Mouse (Mus musculus) right cerebral cortex, postnatal 36 days (tissue): ENCODE measurements around the gene Arcn1.
A peak's percentile ranks its signal among the peaks of the same experiment; 100 is the strongest.
"Not testable (repeated sequence)": the region's sequence is repeated elsewhere in the genome, so short reads cannot be mapped to it uniquely, and the experiment has no call there.

Experiments
- DNase-seq, 2 experiments: peaks; one replicate each; pipeline ENCODE4 v3.0.0; 2022; ENCODE audit warnings: low spot score in 2 of 2, mixed read lengths in 1 of 2

Gene Arcn1

GRCm38 (mm10) chr9:44767101-44768028 lies at the start of gene Arcn1, which contains the start of gene Ift46:
Gene Arcn1, minus strand, starts transcription at chr9:44767845.
Gene Ift46, plus strand, starts transcription at chr9:44767908.
- peak; percentile 67 to 70 for DNase-seq

DNA sequence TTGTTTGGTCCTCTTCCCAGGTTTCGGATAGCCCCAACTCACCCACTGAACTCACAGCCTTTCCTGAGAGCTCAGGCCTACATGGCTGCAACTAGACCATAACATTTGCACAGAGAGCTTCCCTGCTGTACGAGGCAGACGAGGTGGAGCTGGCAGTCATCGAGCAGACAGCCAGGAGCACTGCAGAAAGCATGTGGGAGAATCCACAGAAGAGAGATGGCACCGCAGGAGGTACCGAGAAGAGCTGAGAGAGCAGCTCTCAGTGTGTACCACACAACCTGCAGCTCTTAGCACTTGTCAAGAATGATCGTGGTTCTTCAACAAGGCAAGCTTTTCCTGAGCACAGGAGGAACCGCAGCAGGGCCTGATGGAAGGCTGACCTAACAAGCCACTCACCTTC lies 46.5 kb upstream of the Arcn1 start:
- no peak for DNase-seq

GRCm38 (mm10) chr9:44810316-44810715 lies 42.7 kb upstream of the Arcn1 start:
- DNase-seq, result no peak

GRCm38 (mm10) chr9:44807778-44808177 lies 40.1 kb upstream of the Arcn1 start:
- DNase-seq, result no peak

DNA sequence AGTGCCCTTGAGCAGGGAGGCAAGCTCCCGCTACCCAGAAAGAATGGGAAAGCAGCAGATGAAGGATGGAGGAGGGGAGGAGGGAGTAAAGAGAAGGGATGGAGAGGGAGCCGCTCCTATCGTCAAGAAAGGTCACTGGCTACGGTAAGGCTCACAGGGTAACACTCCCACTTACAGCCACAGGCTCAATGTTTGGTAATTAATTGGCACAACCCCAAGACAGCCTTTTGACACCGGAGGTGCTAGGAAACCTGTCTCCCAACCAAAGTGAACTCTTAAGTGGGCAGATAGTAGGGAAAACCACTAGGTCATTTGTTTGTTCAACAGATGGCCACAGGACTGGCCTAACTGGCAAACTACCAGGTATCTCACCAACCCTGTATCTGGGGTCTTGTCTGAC lies 39.5 kb upstream of the Arcn1 start:
- DNase-seq, result no peak

- DNase-seq, result no peak
Measured at GRCm38 (mm10) chr9:44805536-44805935, 37.9 kb upstream of the Arcn1 start.

DNA sequence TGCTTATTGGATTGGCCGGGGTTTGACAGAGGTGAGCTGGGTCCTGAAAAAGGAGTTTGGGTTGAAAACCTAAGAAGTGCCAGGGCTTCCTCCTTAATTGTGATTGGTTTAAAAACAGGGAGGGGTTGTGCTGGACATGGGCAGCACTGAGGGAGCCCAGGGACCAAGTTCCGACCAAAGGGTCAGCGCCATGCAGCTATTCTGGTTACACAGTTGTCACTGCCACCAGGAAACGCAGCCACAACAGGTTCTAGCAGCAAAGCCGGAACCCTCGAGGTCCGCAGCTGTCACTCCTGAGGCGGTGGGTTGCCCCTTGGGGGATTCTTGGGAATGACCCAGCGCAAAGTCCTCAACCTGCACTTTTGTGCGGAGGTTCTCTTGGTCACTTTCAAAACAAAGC lies 37.0 kb upstream of the Arcn1 start:
- no peak for DNase-seq

DNA sequence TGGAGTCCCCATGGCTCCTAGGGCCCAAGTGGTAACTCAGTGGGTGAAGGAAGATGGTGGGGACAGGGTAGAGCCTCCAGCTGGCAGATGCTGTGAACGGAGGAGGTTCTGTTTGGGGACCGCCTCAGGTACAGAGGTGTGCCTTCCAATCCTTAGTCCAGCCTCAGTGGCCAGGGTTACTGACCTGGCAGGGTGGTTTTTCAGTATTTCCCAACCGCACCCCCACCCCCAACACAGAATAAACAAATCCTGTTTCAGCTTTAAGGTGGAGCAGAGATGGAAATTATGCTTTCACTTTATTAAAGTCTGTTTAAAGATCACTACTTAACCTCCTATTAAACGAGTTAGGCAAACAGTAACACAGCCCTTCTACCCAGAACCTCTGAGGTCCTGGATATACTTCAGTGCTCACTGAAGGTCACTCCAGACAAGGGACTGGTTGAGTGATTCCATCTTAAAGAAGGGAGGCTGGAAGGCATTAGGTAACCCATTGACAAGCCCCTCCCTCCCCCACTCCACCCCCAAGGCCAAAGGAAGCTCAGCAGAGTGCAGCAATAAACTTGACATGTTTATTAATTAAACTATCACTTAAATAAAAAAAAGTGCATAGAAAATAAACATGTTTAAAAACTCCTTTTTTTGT lies 35.3 kb upstream of the Arcn1 start, which contains the start of gene Ttc36:
Gene Ttc36 (minus strand): TSS at position 265 of the 643 bp plus-strand sequence.
- no peak for DNase-seq

- no peak for DNase-seq
Measured at GRCm38 (mm10) chr9:44801669-44802068, 34.0 kb upstream of the Arcn1 start.

GRCm38 (mm10) chr9:44799958-44800324 lies 32.3 kb upstream of the Arcn1 start:
- DNase-seq, result no peak

GRCm38 (mm10) chr9:44799102-44799957 lies 31.7 kb upstream of the Arcn1 start, which contains the start of gene Tmem25:
Gene Tmem25, minus strand, starts transcription at chr9:44799307.
- DNase-seq, result peak; percentile 83 to 92

DNA sequence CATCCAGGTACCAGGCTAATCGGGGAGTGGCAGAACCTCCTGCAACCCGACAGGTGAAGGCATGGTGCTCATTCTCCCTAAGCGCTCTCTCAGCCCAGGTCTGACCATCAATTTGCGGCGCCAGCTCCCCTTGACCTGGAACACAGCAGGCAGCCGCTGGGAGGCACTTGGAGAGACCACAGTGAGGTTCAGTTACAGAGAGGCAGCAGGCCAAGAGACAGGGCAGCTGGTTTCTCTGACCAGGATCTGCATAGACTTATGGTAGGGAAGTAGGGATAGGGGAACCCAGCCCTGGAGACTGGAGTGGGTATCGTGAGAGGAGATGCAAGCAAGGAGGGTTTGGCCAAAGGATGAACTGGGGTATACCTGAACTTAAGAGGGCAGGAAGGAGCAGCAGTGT lies 30.7 kb upstream of the Arcn1 start:
- DNase-seq, result no peak

DNA sequence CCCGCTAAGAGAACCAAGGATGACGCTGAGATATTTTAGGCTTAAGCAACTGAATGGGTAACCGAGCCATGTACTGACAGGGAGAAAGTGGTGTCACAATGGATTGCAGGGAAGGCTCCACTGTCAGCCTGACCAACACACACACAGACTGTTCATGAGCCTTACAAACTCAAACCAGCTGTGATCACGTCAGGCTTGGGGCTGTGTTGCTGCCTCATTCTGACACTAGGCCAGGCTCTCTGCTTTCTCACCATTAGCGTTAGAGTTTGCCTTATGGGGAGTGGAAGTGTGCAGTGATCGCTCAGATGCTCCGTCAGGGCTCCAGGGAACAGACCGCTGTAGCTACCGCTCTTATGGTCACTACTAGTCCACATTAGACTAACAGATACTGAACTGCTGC lies 25.2 kb upstream of the Arcn1 start:
- DNase-seq, result no peak

DNA sequence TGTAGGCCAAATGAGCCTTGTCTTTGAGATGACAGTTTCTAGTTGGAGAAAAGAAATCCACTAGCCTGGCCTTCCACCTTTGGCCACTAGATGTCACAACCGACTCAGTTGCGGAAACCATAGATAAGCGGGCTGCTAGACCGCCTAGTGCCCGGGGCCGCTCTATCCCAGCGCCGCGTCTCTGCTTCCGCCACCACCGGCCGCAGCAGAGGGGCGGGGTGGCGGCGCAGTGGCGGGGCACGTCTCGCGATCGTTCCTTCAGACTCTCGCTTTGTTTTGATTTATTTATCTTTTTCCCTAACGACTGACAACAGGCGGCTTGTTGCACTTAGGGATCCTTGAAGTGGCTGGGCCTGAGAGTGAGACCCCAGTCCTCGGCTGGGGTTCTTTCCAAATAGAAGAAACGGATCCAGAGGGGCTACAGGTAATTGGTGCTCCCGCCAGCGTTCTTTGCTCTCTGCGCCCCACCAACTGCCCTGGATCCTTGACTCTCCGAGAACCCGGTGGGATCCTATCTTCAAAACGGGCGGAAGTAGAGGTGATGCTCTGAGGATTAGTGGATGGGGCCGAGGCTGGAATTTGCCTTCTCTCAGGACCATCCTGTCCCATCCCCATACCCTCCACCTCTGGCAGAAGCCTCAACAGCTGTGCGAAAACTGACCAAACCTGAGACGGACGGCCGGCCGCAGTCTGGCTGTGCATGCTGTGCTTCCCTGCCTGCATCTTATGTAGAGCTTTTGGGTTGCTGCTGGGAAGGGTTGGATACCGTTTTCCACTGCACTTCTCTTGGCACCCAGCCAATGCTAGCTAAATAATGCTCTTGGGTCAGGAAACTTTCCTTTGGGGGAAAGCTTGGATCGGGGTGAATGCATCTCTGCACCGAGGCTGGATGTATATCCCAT lies 5.4 kb upstream of the Arcn1 start:
- DNase-seq, result peak; percentile 87 to 90

- no peak for DNase-seq
Measured at GRCm38 (mm10) chr9:44772392-44772749, 4.7 kb upstream of the Arcn1 start.

DNA sequence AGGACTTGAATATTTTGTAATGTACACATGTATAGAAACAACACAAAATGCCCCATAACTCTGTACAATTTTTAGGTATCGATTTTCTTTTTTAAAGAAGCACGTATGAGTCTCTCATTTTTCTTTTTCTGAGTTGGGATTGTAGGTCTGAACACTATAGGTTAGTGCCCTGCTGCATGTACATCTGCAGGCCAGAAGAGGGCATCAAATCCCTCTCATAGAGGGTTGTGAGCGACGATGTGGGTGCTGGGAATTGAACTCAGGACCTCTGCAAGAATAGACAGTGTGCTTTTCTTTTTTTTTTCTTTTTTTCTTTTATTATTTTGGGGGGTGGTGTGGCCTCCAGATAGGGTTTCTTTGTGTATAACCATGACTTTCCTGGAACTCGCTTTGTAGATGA lies 3.7 kb upstream of the Arcn1 start:
- no peak for DNase-seq

- not testable (repeated sequence) for DNase-seq
Measured at GRCm38 (mm10) chr9:44768029-44768394, 367 bp upstream of the Arcn1 start.

- DNase-seq, result no peak
Measured at GRCm38 (mm10) chr9:44760873-44761272, 6.8 kb downstream of the Arcn1 start.

DNA sequence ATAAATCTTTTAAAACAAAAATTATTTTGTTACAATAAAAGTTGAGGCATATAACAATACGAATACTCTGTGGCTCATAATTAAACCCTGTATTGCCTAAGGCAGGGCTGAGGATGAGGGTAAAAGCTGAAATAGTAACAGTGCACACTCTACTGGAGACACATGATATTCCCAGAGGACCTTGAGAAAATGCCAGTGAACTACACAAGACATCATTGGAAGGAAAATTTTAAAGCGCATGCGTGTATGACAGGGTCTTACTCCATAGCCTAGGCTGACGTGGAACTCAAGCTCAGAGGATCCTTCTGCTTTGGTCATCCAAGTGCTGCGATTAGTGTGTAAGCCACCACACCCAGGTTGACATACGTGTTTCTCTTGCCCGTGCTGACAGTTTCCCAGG lies 19.2 kb downstream of the Arcn1 start:
- no peak for DNase-seq

DNA sequence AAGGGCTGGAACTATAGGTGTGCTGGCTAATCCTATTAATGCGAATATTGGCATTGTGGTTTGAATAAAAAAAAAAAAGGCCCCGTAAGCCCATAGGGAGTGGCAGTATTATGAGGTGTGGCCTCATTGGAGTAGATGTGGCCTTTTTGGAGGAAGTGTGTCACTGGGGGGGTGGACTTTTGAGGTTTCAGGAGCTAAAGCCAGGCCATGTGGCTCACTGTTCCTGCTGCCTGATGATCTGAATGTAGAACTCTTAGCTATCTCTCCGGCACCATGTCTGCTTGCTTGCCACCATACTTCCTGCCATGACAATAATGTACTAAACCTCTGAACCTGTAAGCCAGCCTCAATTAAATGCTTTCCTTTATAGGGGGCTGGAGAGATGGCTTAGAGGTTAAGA lies 20.3 kb downstream of the Arcn1 start:
- no peak for DNase-seq

GRCm38 (mm10) chr9:44746666-44747065 lies 21.0 kb downstream of the Arcn1 start:
- no peak for DNase-seq
